Mouse (Mus musculus) olfactory bulb, adult 2 months (tissue): Measurements from ENCODE around the gene Orm2.

Source experiments
- CTCF ChIP-seq: fragments of 200-500 bp; IDR thresholded peaks from 2 replicates; pipeline ENCODE4 v1.5.1; 2012; ENCODE audit warnings: low read depth, mild to moderate bottlenecking, low read length, moderate library complexity; ENCODE audit not compliant: insufficient read depth
- POLR2A ChIP-seq: fragments of 200-500 bp; IDR thresholded peaks from 2 replicates; pipeline ENCODE4 v1.6.1; 2012; ENCODE audit warnings: mild to moderate bottlenecking, low read depth, low read length, moderate library complexity; ENCODE audit not compliant: insufficient read depth

GRCm38 (mm10) chr4:63403040-63403959 lies 41.1 kb downstream of the Orm2 start, which contains the start of gene Akna:
- TF ChIP-seq CTCF (no peak), POLR2A (no peak)
